Mouse (Mus musculus) stomach, postnatal 0 days (tissue): ENCODE results near the gene Tctn1. TPM values are rescaled to one million over a fixed set of nuclear protein-coding genes. Genes with fewer than 3 reads are reported as not detected.
"Not testable (repeated sequence)": the region's sequence is repeated elsewhere in the genome, so short reads cannot be mapped to it uniquely, and the experiment has no call there.

ENCODE experiments used
- ATAC-seq: fragments of 200-750 bp; cut with Nextera tagmentation; 2 replicates; pipeline ENCODE4 v1.8.0; 2017; ENCODE audit not compliant: low FRiP score, low TSS enrichment
- DNase-seq: peaks from one replicate; pipeline ENCODE4 v3.0.0-alpha.2; 2016; ENCODE audit warnings: low spot score
- H3K27ac ChIP-seq: fragments of 300-500 bp; sonication (generic); replicated peaks from 2 replicates; pipeline ENCODE4 v1.5.1; 2014; ENCODE audit warnings: mild to moderate bottlenecking, control low read depth
- H3K27me3 ChIP-seq: fragments of 300-500 bp; sonication (generic); 2 replicates; pipeline ENCODE4 v1.6.1; 2014; ENCODE audit warnings: low read length; ENCODE audit not compliant: control insufficient read depth, insufficient read depth
- H3K36me3 ChIP-seq: fragments of 300-500 bp; sonication (generic); 2 replicates; pipeline ENCODE4 v1.6.1; 2014; ENCODE audit warnings: low read length, mixed read lengths; ENCODE audit not compliant: control insufficient read depth, insufficient read depth
- H3K4me1 ChIP-seq: fragments of 300-500 bp; sonication (generic); replicated peaks from 2 replicates; pipeline ENCODE4 v1.6.1; 2014; ENCODE audit warnings: antibody characterized with exemption; ENCODE audit not compliant: control insufficient read depth, insufficient read depth
- H3K4me2 ChIP-seq: fragments of 300-500 bp; sonication (generic); replicated peaks from 2 replicates; pipeline ENCODE4 v1.6.1; 2014; ENCODE audit warnings: low read depth, mild to moderate bottlenecking, control low read depth, moderate library complexity
- H3K4me3 ChIP-seq: fragments of 300-500 bp; sonication (generic); 2 replicates; pipeline ENCODE4 v1.5.1; 2014; ENCODE audit warnings: low read depth, low read length, control low read depth
- H3K9ac ChIP-seq: fragments of 300-500 bp; sonication (generic); 2 replicates; pipeline ENCODE4 v1.6.1; 2014; ENCODE audit warnings: mild to moderate bottlenecking, low read length, control low read depth, mixed read lengths
- H3K9me3 ChIP-seq: fragments of 300-500 bp; sonication (generic); 2 replicates; pipeline ENCODE4 v1.6.1; 2016; ENCODE audit warnings: low read length; ENCODE audit not compliant: control insufficient read depth
- CTCF ChIP-seq: IDR thresholded peaks from 2 replicates; pipeline ENCODE4 v1.5.1; 2016; ENCODE audit warnings: antibody characterized with exemption, low read depth, mild to moderate bottlenecking, moderate library complexity
- EP300 ChIP-seq: optimal IDR thresholded peaks from 2 replicates; pipeline ENCODE3; 2016; ENCODE audit warnings: antibody characterized with exemption
- WGBS: fragments of 180-500 bp; shearing (Covaris S2); extraction: QIAGEN DNeasy Blood & Tissue Kit; methylation state at CpG from one replicate; pipeline ENCODE4 v1.1.7; 2014; 5-methylcytosine and 5-hydroxymethylcytosine counted together
- polyA plus RNA-seq: library from polyadenylated mRNA; unstranded; fragments of >200 nt; fragmentation: Nextera tagmentation; extraction: Ambion mirVana; gene quantifications from 2 replicates; pipeline ENCODE4 v1.2.1, GENCODE M21; 2015

Gene Tctn1
- polyA plus RNA-seq, 1 experiment from 2014 or later: 2.3 TPM

GRCm38 (mm10) chr5:122218109-122218905 lies 46.0 kb downstream of the Tctn1 start:
- no peaks in the 10 kb centered on the region for H3K36me3 ChIP-seq
- DNase-seq (no peak), ATAC-seq (no peak)
- 78% methylated on average over 12 of the region's 12 CpGs for WGBS
- no peak overlapping the region for H3K4me3 ChIP-seq
- H3K9me3 ChIP-seq: no peaks in the 10 kb centered on the region
- no peak overlapping the region for H3K9ac ChIP-seq
- TF ChIP-seq EP300 (no peak), CTCF (no peak)
- H3K4me2 ChIP-seq: no peak overlapping the region
- H3K4me1 ChIP-seq: peaks cover 2% of the 10 kb centered on the region; the same call in 1 of the 2 replicates
- no peaks in the 10 kb centered on the region for H3K27me3 ChIP-seq
- no peak overlapping the region for H3K27ac ChIP-seq

- H3K36me3 ChIP-seq: no peaks in the 10 kb centered on the region
- H3K9me3 ChIP-seq: no peaks in the 10 kb centered on the region
- no peak overlapping the region for H3K9ac ChIP-seq
- ATAC-seq: no peak
- H3K4me2 ChIP-seq: no peak overlapping the region
- H3K27me3 ChIP-seq: no peaks in the 10 kb centered on the region
- no peak for TF ChIP-seq EP300
- TF ChIP-seq CTCF: no peak
- no peak overlapping the region for H3K4me3 ChIP-seq
- peaks cover 2% of the 10 kb centered on the region; the same call in 1 of the 2 replicates for H3K4me1 ChIP-seq
- no peak overlapping the region for H3K27ac ChIP-seq
- no peak for DNase-seq
- 92% methylated on average over 6 of the region's 6 CpGs for WGBS
Observed at GRCm38 (mm10) chr5:122217636-122218035, 46.6 kb downstream of the Tctn1 start.

DNA sequence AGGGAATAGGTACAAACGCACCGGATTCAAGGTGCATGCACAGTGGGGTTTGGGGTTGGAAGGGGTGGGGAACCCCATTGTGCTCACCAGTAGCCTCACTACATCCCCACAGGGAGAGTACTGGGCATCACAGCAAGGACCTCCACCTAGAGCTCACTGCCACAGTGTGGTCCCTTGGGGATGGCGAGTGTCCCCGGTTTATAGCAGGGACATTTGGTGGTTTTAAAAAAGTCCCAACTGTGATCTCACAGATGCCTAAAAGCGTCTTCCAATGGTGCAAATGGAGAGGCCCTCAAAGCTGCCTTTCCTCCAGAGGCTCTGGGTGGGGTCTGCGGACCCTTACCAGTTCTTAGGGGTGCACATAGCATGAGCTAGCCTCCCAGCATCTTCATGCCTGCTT lies 50.4 kb downstream of the Tctn1 start:
- WGBS: 94% methylated on average over 6 of the region's 6 CpGs
- TF ChIP-seq EP300: no peak
- TF ChIP-seq CTCF: no peak
- Histone ChIP-seq H3K4me1 (no peaks in the 10 kb centered on the region), H3K9me3 (no peaks in the 10 kb centered on the region), H3K27ac (no peak overlapping the region), H3K27me3 (no peaks in the 10 kb centered on the region), H3K4me3 (no peak overlapping the region), H3K4me2 (no peak overlapping the region), H3K36me3 (no peaks in the 10 kb centered on the region), H3K9ac (no peak overlapping the region)
- DNase-seq (no peak), ATAC-seq (no peak)

DNA sequence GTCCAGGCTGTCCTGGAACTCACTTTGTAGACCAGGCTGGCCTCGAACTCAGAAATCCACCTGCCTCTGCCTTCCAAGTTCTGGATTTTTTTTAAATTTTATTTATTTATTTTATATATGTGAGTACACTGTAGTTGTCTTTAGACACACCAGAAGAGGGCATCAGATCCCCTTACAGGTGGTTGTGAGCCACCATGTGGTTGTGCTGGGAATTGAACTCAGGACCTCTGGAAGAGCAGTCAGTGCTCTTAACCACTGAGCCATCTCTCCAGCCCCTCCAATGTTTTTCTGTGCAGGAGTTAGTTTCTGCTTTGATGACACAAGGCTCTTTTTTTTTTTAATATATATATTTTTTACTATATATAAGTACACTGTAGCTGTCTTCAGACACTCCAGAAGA lies 51.4 kb downstream of the Tctn1 start:
- DNase-seq, H3K9ac ChIP-seq, ATAC-seq, H3K27me3 ChIP-seq, H3K36me3 ChIP-seq, H3K4me1 ChIP-seq, H3K27ac ChIP-seq, H3K4me3 ChIP-seq, H3K4me2 ChIP-seq, H3K9me3 ChIP-seq: not testable (repeated sequence)
- WGBS: 94% methylated on average over 1 of the region's 1 CpGs
- peak; percentile 33 for TF ChIP-seq CTCF

GRCm38 (mm10) chr5:122212125-122212524 lies 52.1 kb downstream of the Tctn1 start:
- Histone ChIP-seq H3K27ac (no peak overlapping the region), H3K27me3 (no peaks in the 10 kb centered on the region), H3K4me3 (no peak overlapping the region), H3K9ac (no peak overlapping the region), H3K36me3 (no peaks in the 10 kb centered on the region), H3K4me2 (no peak overlapping the region), H3K4me1 (no peaks in the 10 kb centered on the region), H3K9me3 (no peaks in the 10 kb centered on the region)
- WGBS: 81% methylated on average over 8 of the region's 8 CpGs
- no peak for TF ChIP-seq CTCF
- TF ChIP-seq EP300: no peak
- DNase-seq (no peak), ATAC-seq (no peak)

DNA sequence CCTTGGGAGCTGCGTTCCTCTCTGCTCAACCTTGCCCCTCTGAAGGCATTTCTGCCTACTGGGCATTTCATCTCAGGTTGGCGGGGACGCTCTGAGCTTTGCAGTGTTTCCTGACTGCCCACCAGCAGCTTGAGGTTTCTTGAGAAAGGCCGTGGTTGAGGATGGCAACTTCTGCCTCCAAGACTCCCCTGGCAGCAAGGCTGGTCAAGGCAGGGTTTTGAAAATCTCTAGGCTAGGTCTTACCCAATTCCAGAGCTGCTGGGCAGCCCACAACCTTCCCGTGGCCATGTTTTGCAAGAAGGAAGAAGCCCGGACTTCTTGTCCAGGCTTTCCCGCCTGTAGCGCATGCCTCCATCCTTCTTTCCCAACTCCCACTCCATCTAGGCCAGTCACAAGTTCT lies 53.4 kb downstream of the Tctn1 start:
- H3K4me3 ChIP-seq: no peak overlapping the region
- H3K27ac ChIP-seq: no peak overlapping the region
- WGBS: 93% methylated on average over 8 of the region's 8 CpGs
- H3K4me1 ChIP-seq: no peaks in the 10 kb centered on the region
- TF ChIP-seq EP300 (no peak), CTCF (no peak)
- H3K9ac ChIP-seq: no peak overlapping the region
- H3K27me3 ChIP-seq: no peaks in the 10 kb centered on the region
- no peaks in the 10 kb centered on the region for H3K9me3 ChIP-seq
- DNase-seq: no peak
- H3K4me2 ChIP-seq: no peak overlapping the region
- H3K36me3 ChIP-seq: no peaks in the 10 kb centered on the region
- ATAC-seq: no peak
